Mouse (Mus musculus) retina, embryonic 14.5 days (tissue): ENCODE results near the gene Pdzd2.

Source experiments
- DNase-seq: peaks from one replicate; pipeline ENCODE4 v3.0.0-alpha.2; 2015; ENCODE audit warnings: low spot score

Gene Pdzd2

DNA sequence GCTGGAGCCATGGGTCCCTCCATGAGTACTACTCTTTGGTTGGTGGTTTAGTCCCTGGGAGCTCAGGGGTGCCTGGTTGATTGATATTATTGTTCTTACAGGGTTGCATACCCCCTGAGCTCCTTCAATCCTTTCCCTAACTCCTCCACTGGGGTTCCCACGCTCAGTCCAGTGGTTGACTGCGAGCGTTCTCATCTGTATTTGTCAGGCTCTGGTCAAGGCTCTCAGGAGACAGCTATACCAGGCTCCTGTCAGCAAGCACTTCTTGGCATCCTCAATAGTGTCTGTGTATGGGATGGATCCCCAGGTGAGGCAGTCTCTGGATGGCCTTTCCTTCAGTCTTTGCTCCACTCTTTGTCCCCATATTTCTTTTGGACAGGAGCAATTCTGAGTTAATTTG lies 392.8 kb downstream of the Pdzd2 start:
- DNase-seq = no peak

DNA sequence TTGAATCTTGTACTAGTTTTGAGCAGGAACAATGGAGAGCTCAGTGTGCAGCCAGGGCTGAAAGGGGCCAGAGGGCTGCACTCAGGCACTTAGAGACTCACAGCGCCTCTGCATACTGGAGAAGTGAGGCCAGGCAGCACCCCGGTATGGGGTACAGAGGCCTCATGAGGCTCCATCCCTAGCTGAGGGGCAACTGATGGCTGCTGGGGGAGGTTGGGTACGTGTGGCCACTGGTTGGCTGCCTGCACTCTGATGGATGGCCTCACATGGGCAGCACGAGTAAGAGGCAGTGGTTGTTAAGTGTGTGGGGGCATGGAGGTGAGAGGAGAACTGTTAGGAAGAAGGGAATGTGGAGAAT lies 398.3 kb downstream of the Pdzd2 start:
- DNase-seq = peak; percentile 75

DNA sequence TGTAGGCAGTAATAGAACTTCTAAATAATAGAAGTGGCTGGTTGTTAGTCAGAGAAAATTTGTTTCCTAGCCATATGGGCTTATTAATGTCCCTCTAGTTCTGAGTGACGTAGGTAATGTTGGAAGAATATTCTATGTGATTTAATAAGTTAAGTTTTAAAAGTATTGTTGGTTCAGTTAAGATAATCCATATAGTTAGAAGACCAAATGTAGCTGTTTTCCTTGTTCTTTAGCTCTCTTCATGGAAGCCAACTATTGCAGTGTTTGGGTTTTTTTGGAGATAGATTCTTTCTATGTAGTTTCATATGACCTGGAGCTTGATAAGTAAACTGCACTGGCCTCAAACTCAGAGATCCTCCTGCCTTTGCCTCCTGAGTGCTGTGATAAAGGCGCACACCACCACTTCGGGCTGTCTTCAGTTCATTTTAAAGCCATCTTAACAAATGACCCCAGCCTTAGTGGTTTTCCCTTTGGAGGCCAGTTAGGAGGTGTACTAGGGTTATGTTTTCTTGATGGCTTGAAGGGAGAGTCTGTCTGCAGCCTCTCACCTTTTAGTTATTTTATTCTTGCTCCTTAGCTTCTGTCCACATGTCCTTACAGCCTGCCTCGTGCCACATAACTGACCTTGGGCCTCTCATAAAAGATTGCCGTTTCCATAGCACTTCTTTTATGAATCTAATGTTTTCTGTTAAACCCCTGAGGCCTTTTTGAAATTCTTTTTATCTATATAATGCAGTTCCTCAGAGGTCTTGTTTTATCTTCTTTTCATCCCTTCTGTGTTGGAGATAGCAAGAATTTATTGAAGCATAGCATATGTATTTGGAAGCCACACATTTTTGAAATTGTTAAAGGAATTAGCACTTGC lies 399.0 kb downstream of the Pdzd2 start:
- no peak for DNase-seq

DNA sequence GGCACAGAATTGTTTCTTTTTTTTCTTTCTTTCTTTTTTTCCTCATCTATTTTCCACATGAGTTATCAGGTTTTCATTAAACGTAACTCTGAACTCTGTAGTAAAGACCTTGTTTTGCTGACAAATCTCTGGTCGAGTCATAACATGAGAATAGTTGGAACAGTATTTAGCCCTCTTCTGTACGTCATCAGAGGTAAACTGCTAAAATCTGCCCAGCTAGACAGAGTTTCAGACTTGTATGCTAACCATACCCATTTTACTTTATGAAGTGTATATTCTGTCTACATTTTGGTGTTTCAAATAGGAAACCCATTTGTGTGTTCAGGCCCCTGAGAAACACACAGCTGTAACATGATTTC lies 402.0 kb downstream of the Pdzd2 start:
- no peak for DNase-seq

DNA sequence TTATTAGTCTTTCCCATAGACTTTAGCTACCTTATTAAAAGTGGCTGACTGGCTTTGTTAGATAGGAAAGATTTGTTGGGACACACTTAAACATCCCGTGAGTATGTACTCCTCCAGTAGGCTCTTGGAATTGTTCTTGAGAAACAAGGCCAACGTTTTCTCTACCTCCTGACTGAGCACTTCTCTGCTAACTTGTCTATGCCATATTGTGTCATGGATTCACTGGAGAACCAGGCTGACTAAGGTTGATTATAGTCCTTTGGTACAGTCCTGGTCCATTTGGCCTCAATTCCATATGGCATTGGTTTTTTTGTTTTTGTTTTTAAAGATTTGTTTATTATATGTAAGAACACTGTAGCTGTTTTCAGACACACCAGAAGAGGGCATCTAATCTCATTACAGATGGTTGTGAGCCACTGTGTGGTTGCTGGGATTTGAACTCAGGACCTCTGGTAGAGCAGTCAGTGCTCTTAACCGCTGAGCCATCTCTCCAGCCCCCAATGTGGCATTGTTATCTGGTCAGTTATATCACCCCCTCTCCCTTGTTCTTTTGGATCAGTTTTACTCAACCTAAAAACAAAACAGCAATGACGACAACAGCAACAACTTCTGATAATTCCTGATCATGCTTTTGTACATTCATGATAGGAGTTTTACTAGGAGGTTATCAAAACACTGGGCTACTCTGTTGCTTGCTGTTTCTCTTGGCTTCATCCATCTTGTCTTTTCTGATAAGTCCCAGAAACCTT lies 402.5 kb downstream of the Pdzd2 start:
- DNase-seq = no peak

DNA sequence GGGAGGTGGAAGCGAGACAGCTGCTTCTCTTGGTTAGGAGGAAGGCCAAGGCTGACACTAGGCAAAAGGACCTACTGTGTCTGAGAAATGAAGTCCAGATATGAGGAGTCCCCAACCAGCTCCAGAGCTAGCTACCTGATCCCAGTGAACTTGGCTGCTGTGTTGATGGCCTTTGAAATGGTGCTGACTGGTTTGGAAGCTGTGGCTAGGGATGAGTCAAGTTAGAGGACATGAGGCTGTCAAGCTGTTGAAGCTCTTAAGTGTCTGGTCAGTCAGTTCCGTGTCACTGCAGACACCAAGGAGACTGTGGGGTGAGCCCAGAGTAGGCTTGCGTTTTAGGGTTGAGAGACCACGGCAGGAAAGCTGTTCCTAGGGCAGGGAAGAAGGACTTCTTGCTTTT lies 405.3 kb downstream of the Pdzd2 start:
- DNase-seq = no peak

DNA sequence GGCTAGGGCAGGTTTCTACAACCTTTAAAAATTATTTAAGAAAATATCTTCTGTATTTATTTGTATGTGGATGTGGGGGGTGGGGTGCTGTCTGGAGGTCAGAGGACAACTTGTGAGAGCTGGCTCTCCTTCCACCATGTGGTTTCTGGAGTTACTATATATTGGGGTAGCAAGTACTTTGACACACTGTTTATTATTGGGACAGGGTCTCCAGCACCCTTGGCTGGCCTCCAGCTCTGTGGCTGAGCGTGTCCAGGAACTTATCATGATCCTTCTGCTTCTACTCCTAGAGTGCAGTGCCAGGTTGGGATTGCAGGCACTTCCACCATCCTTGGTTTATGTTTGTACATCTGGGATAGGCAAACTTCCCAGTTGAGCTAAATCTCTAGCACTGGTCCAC lies 408.4 kb downstream of the Pdzd2 start:
- no peak for DNase-seq

DNA sequence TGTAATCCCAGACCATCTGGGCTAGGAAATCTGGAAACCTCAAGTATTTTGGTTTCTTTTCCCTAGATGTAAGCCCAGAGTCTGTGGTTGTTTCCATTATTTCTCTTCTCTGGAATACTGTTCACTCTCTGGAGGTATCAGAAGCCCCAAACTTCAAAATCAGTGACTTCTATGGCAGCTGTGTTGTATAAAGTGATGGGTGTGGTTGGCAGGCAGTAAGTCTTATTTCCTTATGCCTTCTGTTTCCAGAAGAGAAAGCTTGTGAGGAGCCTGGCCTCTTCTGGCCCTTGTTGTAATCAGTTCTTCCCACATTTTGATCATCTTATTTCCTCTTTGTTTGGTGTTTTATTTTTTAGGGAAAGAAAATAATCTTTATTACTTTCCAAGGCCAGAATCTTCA lies 408.8 kb downstream of the Pdzd2 start:
- DNase-seq = no peak

DNA sequence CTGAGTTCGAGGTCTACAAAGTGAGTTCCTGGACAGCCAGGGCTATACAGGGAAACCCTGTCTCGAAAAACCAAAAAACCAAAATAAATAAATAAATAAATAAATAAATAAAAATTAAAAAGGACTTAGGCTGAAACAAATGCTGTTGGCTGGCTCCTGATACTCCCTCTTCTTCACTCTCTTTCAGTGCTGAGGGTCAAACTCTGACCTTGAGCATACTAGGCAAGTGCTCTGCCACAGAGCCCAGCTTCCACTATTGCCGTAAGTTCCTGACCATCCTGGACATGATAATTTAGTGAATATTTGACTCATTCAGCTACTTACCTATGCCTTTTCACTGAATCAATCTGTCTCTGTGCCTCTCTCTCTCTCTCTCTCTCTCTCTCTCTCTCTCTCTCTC lies 409.3 kb downstream of the Pdzd2 start:
- DNase-seq = no peak

DNA sequence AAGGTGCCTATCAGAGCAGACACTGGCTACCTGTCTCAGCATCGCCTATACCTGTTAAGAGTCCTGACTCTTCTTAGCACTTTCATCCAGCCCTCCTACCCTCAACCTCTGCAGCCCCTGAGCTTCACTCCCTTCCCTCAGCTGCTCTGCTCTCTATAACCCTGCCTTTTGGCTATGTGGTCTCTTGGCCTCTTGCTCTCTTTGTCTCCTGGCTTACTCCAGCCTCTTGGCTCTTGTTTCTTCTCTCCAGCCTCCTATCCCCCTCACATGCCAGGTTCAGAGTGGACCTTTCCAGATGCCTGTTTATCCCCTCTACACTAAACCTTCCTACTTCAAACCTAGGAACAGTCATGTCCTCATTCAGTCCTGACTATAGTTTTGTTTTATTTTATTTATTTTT lies 415.4 kb downstream of the Pdzd2 start:
- no peak for DNase-seq

DNA sequence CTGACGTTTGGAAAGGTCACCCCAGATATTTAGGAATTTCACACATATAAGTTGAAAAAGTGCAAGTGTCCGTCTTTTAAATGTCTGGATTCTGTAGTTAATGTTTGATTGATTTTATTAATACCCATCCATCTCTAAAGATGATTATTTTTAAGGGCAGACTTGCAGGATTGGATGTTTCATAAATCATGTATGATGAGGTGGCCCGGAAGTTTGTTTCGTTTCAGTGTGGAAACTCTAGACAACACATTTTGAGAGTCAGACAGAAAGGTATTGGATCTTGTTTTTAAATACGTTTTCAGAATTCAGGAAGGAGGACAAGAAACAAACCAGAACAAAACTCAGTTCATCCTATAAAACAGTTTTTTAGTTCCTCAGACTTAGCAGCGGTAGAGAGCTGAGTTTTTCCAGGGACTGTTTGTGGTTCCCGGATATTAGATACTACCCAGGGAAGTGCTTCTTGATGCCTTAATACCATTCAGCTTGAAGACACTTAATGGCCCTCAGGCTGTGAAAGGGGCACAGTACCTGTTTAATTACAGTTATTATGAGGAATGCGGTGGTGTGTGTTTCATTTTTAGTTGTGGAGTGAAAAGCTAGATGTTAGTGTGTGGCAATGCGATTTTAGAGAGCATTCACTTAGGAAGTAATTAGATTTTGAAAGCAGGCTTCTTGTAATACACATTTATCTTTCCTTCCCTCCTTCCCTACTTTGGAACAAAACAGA lies 416.9 kb downstream of the Pdzd2 start:
- no peak for DNase-seq

DNA sequence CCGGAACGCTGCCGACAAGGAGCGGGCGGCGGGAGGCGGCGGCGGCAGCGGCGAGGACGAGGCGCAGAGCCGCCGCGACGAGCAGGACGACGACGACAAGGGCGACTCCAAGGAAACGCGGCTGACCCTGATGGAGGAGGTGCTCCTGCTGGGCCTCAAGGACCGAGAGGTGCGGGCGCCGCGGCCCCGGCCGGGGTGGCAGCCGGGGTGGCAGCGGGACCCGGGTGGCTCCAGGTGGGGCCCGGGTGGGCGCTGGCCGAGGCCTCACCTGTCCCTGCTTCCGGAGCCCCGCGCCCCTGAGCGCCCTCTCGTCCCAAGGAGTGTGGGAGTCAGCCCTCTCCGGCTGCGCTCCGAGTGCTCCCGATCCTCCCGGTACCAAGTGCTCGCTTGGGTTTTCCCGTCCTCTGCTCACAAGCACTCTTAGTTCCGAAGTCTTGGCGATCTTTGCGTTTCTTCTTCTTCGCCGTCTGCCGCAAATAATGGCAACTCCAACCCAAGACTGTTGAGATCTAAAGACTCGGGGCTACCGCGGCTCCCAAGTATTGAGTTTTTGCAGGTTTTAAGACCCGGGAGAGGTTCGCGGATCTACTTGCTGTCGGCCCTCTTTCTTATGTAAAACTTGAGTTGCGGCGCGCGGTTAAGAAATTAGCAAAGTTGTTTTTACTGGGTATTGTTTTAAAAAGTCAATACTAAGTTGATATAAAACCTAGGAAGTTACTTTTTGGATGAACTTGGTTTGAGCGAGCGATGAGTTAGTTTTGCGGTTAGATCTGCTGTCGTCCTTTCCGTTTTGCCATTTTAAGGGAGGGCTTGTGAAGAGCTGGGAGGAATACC lies 417.7 kb downstream of the Pdzd2 start, which contains the start of gene 1810049J17Rik:
Gene 1810049J17Rik, minus strand, starts transcription at position 112 of the 834 bp plus-strand sequence.
- peak; percentile 50 for DNase-seq

DNA sequence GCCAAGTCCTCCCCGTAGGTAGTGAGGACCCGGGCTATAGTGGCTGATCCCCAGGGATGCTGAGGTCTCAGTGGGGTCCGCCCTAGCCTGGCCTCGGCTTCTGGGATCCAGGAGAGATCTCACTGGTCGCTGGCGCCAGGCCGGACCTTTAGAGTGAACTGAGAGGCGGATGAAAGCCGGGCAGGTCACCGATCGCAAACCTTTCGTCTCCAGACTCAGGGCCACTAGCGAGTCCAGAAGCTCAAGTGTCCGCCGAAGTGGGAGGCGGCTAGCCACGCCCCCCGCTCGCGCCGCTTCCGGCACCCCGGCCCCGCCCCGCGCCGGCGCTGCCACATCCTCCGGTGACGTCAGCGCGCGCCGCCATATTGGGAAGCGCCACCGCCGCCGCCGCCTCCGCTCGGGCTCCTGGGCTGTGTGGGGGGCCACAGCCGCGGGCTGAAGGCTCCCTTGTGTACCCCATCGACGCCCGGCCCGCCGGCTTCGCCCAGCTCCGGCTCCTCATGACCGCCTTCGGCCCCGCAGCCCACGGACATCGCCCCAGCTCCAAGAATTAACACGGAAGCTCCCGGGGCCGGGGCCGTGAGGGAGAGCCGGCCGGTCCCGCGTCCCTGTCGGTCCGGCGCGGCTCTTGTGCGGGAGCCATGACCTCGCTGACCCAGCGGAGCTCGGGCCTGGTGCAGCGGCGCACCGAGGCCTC lies 418.5 kb downstream of the Pdzd2 start, which contains the start of gene Golph3:
Gene Golph3, plus strand, starts transcription at position 360 of the 697 bp plus-strand sequence.
- DNase-seq = peak; percentile 98

DNA sequence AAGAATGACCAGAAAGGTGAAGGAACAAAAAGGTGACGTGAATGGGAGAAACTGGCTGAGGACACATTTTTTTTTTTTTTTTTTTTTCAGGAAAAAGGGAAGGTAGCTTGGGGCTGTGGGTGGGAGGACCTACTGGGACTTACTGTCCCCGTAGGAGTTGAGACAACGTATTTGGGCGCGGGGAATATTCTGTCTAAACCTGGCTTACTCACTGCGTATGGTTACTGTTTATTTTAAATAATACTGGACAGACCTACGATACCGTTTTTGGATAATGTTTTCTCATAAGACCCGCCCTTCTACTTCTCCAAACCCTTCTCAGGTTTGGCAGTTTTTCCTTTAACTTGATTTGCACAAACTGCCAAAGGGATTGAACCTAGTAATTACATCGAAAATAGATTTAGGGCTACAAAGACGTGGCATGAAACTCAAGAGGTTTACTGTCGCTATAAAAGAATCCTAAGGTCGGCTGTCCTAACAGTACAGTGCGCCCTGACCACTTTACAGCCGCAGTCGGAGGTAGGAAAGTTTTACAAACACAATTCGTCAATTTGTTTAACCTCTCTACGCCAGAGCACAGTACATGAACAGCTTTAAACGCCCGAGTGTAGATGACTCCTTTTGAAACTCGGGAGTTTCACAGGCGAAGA lies 419.2 kb downstream of the Pdzd2 start:
- no peak for DNase-seq

DNA sequence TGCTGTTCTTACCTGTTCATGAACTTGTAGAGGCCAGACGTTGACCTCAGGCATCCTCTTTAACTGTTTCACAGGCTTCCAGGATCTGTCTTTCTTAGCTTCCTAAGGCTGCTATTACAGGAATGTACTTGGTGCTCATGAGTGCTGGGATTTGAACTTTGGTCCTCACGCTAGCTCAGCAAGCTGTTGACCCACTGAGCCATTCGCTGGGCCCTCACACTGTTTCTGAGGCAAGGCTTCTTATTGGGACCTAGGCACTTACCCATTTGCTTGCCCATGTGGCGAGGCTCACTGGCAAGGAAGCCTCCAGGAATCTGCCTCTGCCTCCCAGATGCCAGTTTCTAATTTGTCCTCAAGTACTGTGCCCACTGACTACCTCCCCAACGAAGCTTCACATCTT lies 419.8 kb downstream of the Pdzd2 start:
- no peak for DNase-seq

DNA sequence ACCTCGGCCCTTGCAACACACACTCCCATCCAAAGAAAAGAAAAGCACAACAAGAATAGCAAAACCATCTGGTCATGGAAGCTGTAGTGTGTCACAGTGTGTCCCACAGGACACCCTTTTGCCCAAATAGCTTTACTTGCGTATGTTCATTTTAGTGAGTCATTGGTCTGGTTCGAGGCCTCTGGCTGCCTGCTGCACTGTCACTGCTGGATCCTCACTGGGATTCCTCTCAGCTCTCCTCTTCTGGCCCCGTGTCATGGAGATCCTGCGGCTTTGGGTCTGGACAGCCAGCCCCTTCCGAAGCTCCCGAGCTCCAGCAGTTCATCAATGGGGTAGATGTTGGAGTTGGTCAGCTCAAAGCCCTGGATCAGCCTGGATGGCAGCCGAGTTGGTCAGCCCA lies 421.3 kb downstream of the Pdzd2 start:
- no peak for DNase-seq

DNA sequence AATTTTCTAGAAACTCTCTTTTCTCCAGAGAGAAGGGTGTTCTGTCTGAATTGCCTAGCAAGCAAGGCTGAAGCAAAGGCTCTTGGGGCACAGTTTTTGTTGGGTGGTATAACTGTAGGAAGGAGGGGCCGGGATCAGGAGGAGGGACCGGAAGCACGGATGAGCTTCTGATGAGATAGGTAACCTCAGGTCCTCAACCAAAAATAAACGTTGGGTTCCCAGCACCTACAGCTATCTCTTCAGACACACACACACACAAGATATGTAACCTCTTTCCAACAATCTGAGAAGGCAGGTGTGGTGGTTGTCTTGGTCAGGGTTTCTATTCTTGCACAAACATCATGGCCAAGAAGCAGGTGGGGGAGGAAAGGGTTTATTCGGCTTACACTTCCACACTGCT lies 422.4 kb downstream of the Pdzd2 start:
- no peak for DNase-seq

DNA sequence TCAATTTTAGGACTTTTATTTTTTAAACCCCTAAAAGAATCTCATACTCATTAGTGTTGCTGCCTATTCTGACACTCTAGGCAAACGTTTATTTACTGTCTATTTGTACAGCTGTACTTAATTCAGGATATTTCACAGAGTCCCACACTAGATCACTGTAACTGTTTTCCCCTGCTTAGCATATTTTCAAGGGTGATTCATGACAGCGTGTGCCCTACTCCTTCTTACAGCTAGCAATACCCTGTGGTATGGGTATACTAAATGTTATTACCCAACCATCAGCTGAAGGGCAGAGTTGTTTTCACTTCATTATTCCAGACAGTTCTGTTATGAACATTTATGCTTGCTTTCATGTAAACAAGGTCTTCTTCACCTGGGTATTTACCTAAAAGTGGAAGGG lies 423.7 kb downstream of the Pdzd2 start:
- no peak for DNase-seq

DNA sequence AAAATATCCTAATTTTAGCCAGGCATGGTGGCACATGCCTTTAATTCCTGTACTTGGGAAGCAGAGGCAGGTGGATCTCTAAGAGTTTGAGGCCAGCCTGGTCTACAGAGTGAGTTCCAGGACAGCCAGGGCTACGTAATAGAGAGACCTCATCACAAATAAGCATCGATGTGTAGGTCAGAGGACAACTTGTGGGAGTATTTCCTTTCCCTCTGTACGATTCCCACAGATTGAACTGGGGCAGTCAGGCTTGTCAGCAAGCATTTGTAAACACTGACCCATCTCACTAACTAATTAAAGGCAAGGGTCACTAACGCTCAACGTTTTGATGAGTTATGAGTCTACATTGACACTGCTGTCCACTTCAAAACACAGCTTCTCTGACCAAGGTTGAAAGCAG lies 425.1 kb downstream of the Pdzd2 start:
- no peak for DNase-seq

DNA sequence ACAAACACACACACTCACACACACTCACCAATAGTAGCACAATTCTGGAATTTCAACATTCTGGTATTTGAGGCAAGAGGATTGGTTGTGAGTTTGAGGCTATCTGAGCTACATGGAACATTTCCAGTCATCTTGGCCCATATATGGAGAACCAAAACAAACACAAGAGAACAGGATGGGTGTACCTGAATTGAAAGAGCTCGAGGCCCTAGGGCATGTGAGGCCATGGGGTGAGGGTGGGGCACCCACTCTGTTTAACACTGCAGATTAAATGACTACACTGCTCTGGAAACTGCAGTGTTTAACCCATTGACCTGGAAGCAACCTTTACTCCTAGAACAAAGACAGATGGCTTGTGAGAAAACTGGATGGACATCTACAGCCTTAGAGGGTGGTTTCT lies 426.5 kb downstream of the Pdzd2 start:
- peak; percentile 48 for DNase-seq

DNA sequence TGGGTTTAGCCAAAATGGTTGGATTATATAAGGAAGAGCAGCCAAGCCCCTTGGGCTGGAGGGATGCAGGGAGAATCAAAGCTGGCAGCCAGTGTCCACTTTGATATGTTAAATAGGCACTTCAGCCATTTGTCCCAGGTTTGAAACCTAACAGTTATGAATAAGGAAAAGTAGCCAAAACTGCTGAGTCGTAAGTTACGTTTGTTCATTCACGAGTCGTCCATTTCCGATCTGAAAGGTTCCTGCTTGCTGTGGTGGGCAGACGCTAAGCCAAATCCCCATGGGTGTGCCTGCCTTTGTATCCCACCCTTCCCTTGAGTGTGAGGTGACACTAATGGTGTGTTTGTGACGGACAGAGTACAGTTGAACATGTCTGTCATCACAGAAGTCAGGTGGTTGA lies 428.3 kb downstream of the Pdzd2 start:
- DNase-seq = no peak
